Mouse (Mus musculus) layer of hippocampus, adult 8-10 months (tissue): ENCODE results near the gene Casc3. TPM values are rescaled to one million over a fixed set of nuclear protein-coding genes. Genes with fewer than 3 reads are reported as not detected.
"Not testable (repeated sequence)": the region's sequence is repeated elsewhere in the genome, so short reads cannot be mapped to it uniquely, and the experiment has no call there.

ENCODE experiments used
- DNase-seq, 2 experiments: peaks; one replicate each; pipeline ENCODE4 v3.0.0; 2022; ENCODE audit warnings: low spot score in 2 of 2
- total RNA-seq, 4 experiments: library from RNA; stranded (reverse); gene quantifications; 2 replicates each; pipeline ENCODE4 v1.2.4; 2022

Casc3 gene
- total RNA-seq, 4 experiments from 2014 or later: 50.5 to 64.9 (median 59.4) TPM

- no peak for DNase-seq
Measured at GRCm38 (mm10) chr11:98789219-98789807, 15.4 kb upstream of the Casc3 start.

- DNase-seq: no peak
Measured at GRCm38 (mm10) chr11:98789824-98790223, 14.9 kb upstream of the Casc3 start.

- DNase-seq: no peak
Measured at GRCm38 (mm10) chr11:98790631-98791205, 14.0 kb upstream of the Casc3 start.

DNA sequence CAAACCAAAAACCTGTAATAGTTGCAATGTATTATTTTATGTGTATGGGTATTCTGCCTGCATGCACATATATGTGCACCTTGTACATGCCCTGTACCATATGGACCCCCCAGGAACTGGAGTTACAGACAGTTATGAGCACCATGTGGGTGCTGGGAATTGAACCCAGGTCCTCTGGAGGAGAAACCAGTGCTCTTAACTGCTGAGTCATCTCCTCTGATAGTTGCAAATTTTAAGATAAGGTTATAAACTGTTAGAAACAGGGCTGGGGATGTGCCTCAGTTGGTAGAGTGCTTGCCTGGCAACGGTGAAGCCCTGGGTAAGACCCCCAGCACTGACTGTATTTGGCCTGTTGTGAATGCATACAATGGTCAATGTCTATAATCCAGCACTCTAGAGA, 13.3 kb upstream of the Casc3 start:
- DNase-seq: no peak

DNA sequence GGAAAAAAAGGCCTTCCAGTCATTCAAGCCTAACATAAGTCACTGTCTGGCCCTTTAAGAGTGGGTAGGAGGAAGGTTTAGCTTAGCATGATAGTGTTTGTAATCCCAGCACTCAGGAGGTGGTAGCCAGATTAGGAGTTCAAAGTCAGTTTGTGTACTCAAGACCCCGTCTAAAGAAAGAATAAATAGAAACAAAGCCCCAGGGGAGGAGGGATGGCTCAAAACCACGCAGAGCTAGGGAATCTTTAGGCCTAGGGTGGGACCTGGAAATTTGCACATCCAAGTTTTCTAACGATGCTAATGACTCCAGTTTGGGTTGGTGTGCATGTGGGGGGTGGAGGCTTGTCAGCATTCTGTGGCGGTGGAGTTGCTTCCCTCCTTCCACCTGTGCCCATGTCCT, 12.6 kb upstream of the Casc3 start:
- DNase-seq: no peak

DNA sequence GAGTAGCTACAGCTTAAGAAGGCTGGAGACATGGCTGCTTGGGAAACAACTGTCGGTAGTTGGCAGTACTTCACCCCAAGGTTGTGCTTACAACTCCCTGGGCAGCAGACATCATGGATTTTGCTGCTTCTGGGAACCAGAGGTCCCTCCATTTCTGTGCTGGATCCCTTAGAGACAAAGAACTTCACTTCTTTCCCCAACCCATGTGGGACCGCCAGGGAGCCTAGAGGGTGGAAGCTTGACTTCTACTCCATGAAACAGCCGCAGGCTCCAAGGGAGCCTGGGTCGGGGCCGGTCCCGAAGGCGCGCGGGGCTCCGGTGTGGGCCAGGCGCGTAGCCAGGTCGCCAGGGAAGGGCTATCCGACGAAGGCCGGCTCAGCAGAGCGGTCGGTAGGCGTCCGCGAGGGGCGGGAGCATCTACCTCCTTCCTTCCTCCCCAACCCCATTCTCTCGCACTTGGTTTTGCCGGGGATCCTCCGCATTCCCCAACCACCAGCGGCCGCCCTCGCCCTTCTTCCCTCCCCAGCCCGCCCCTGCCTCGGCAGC, 10.2 kb upstream of the Casc3 start:
- peak; percentile 72 to 73 for DNase-seq

- DNase-seq: peak; percentile 80 to 83
Measured at GRCm38 (mm10) chr11:98795015-98795713, 9.5 kb upstream of the Casc3 start, which contains the start of gene Msl1. Gene Msl1 (plus strand): TSS chr11:98795516.

DNA sequence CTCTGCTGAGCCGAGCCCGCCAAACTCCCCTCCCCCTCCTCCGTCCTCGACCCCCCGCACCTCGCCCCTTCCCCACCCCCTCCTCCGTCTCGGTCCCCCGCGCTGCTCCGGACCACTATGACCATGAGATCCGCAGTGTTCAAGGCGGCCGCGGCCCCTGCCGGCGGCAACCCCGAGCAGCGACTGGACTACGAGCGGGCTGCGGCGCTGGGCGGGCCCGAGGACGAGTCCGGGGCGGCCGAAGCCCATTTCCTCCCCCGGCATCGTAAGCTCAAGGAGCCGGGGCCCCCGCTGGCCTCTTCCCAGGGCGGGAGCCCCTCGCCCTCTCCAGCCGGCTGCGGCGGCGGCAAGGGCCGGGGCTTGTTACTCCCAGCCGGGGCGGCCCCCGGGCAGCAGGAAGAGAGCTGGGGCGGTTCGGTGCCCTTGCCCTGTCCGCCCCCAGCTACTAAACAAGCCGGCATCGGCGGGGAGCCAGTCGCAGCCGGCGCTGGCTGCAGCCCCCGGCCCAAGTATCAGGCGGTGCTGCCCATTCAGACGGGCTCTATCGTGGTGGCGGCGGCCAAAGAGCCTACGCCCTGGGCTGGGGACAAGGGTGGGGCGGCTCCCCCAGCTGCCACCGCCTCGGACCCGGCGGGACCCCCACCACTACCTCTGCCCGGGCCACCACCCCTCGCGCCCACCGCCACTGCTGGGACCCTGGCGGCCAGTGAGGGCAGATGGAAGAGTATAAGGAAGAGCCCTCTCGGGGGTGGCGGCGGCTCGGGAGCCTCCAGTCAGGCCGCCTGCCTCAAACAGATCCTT, 8.8 kb upstream of the Casc3 start:
- no peak for DNase-seq

DNA sequence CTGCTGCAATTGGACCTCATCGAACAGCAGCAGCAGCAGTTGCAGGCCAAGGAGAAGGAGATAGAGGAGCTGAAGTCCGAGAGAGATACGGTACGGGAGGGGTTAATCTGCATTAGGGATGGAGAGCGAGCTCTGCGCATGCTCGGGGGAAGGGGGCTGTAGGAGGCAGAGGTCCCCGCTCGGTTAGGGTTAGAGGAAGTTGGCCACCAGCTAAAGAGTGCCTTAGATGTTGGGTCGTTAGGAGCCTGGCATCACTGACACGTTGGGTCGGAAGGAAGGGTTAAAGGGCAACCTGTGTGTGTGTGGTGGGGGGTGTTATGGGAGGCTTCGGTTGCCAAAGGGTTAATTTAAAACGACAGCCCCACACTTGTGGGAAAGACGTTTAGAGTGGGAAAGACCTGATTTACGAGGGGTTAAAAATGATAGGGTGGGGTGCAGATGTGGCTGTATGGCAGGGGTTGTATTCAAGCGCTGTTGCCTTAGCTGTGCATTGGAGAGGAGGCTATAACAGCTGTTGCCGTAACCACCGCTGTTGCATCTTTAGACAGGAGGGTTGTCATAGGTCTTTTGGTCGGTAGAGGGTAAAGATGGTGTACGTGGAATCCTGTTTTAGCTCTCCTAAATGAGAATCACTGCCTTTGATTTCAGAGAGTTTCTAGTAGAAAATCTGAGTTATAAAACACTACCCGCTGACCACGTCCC, 8.0 kb upstream of the Casc3 start:
- peak; percentile 65 to 69 for DNase-seq

- DNase-seq: no peak
Measured at GRCm38 (mm10) chr11:98797306-98797705, 7.4 kb upstream of the Casc3 start.

- no peak for DNase-seq
Measured at GRCm38 (mm10) chr11:98797909-98798308, 6.8 kb upstream of the Casc3 start.

DNA sequence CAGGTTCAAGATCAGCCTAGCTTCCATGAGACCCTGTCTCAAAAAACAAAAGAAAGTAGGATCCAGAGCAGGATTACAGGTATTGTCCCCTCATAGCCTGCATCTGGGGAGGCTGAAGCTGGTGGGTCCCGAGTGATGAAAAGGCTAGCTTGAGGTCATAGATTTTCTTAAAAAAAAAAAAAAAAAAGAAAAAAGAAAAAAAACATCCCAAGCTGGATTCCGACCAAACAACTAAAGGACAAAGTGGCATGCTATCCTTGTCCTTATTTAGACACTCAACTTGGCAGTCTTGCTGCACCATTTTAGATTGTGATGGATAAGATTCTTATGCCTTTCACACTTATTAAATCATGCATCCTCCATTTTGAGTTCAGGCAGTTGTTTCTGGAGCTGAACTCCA, 3.7 kb downstream of the Casc3 start:
- no peak for DNase-seq

- DNase-seq: peak; percentile 98 to 99
Measured at GRCm38 (mm10) chr11:98809457-98810290, 5.0 kb downstream of the Casc3 start.

DNA sequence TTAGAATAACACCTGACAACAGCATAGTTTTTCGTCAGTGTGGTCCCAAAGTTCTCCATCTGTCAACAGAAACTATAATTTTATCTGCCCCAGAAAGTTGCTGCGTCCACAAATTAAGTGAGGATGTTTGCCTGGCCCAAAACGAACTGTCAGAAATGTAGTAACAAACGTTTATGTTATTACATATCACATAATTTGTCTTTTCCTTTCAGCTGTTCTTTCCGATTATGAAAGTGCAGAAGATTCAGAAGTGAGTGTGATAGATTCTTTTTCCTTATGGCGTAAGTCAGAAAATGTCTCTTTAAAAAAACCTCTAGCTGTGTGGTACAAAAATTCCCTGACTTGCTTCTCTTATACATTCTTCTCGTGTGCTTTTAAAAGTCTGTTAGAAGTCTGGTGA, 6.0 kb downstream of the Casc3 start:
- no peak for DNase-seq

DNA sequence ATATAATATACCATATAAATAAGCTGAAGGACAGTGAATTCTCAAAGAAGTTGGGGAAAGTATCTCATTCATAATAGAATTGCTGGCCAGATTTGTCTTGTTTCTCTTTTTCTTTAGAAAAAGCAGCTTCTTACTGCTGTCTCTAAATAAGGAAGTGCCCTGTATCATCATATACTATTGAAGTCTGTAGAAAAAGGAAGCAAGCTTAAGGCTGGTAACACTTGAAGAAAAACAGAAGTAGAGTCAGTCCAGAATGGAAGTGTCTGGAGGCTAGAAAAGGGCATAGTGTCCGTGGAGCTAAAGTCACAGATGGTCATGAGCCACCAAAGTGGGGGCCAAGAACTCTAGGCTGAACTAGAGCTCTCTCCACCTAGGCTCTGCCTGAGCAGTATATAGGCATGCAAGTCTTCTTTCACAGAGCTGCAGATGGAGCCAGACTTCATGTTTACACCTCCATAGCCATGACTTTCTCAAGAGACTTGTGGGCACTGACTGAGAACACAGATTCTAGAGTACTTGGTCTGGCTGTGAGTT, 12.1 kb downstream of the Casc3 start:
- no peak for DNase-seq

GRCm38 (mm10) chr11:98820968-98821367, 16.3 kb downstream of the Casc3 start:
- no peak for DNase-seq

- DNase-seq: not testable (repeated sequence)
Measured at GRCm38 (mm10) chr11:98826071-98826470, 21.4 kb downstream of the Casc3 start.

GRCm38 (mm10) chr11:98827877-98828276, 23.2 kb downstream of the Casc3 start:
- DNase-seq: no peak

DNA sequence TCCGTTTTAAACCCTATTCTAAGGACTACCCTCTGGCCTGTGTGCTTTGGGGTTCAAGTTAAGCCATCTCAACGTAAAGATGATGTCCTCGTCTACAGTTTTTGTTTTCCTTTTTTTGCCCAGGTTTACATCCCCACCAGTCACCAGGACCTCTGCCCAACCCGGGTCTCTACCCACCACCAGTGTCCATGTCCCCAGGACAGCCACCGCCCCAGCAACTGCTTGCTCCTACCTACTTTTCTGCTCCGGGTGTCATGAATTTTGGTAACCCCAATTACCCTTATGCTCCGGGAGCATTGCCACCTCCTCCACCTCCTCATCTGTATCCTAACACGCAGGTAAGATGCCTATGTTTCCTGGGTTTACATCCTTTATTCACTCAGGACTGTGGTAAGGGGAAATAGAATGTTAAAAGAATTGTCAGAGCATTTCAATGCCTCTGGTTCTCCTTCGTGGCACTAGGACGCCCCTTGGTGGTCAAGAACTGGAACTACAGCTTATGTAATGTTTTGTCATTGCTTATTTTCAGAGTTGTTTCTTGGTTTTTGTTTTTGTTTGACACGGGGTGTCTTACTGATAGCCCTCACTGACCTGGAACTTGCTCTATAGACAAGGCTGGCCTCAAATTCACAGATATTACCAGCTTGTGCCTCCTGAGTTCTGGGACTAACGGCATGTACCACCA, 24.5 kb downstream of the Casc3 start:
- DNase-seq: no peak
